Mouse (Mus musculus) fibroblast of lung, adult 2 months (primary cell): ENCODE data around the gene Them4.
A peak's percentile ranks its signal among the peaks of the same experiment; 100 is the strongest.

Source experiments
- DNase-seq: peaks from one replicate; pipeline ENCODE4 v3.0.0-alpha.2; 2011; ENCODE audit warnings: low read depth

Gene Them4

GRCm38 (mm10) chr3:94368631-94369030, 58.7 kb downstream of the Them4 start:
- no peak for DNase-seq

- no peak for DNase-seq
Observed at GRCm38 (mm10) chr3:94369709-94370108, 59.8 kb downstream of the Them4 start.

- DNase-seq = peak; percentile 54
Observed at GRCm38 (mm10) chr3:94371637-94372036, 61.7 kb downstream of the Them4 start.

- no peak for DNase-seq
Observed at GRCm38 (mm10) chr3:94372038-94372437, 62.1 kb downstream of the Them4 start.

GRCm38 (mm10) chr3:94372641-94373040, 62.8 kb downstream of the Them4 start, which contains the start of gene Rorc:
Rorc (plus strand) TSS chr3:94372794.
- no peak for DNase-seq

- no peak for DNase-seq
Observed at GRCm38 (mm10) chr3:94373090-94373489, 63.2 kb downstream of the Them4 start.

GRCm38 (mm10) chr3:94373597-94374011, 63.7 kb downstream of the Them4 start:
- no peak for DNase-seq

GRCm38 (mm10) chr3:94374636-94375035, 64.7 kb downstream of the Them4 start:
- no peak for DNase-seq

GRCm38 (mm10) chr3:94375146-94375545, 65.3 kb downstream of the Them4 start:
- DNase-seq = no peak

- DNase-seq = no peak
Observed at GRCm38 (mm10) chr3:94375861-94376260, 66.0 kb downstream of the Them4 start.

- no peak for DNase-seq
Observed at GRCm38 (mm10) chr3:94377028-94377923, 67.4 kb downstream of the Them4 start.

- no peak for DNase-seq
Observed at GRCm38 (mm10) chr3:94379831-94380510, 70.1 kb downstream of the Them4 start.
